Mouse (Mus musculus) layer of hippocampus, postnatal 36 days (tissue): ENCODE measurements around the gene Zfp804b. TPM values are rescaled to one million over a fixed set of nuclear protein-coding genes. Genes with fewer than 3 reads are reported as not detected.

Experiments
- total RNA-seq, 2 experiments: library from RNA; stranded (reverse); gene quantifications; 2 replicates each; pipeline ENCODE4 v1.2.3; 2021

Zfp804b gene
- total RNA-seq, 2 experiments from 2014 or later = 1.0 to 1.1 TPM

Other genes starting within 250 kb of the Zfp804b start
- gene Tex47, start 40.6 kb downstream of the Zfp804b start, total RNA-seq = not detected